Mouse (Mus musculus) thymus, adult 2 months (tissue): Measurements from ENCODE around the gene 1700093K21Rik.

Experiments
- CTCF ChIP-seq: fragments of 200-500 bp; IDR thresholded peaks from 2 replicates; pipeline ENCODE4 v1.5.1; 2012; ENCODE audit warnings: mild to moderate bottlenecking, control low read depth, low read length, moderate library complexity, borderline replicate concordance; ENCODE audit not compliant: control insufficient read depth, poor library complexity, insufficient read depth; ENCODE audit errors: extremely low read depth
- POLR2A ChIP-seq: fragments of 200-500 bp; IDR thresholded peaks from 2 replicates; pipeline ENCODE4 v1.6.1; 2012; ENCODE audit warnings: mild to moderate bottlenecking, low read length, control low read depth, moderate library complexity; ENCODE audit not compliant: control insufficient read depth, poor library complexity, insufficient read depth; ENCODE audit errors: extremely low read depth

DNA sequence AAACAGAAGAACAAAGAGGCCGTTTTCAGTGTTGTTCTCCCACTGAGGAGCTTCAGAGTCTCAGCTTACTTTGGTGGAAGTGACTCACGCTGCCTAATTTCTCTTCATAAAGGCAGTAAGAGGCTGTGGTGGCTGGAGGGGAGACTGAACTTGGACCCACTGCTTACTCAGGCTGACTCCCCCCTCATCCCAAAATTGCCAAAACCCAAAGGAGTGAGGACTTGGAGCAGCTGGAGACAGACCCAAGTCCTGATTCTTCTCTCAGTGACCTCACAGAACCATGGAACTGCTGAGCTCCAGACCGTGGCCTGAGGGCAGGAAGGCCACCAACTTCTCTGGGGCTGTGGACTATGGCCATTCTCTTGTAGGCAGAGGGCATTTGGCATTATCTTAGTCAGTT, 2.0 kb downstream of the 1700093K21Rik start:
- TF ChIP-seq CTCF, result no peak
- no peak for TF ChIP-seq POLR2A
